Mouse (Mus musculus): ENCODE data around the gene Fam126a. TPM values are rescaled to one million over a fixed set of nuclear protein-coding genes. Genes with fewer than 3 reads are reported as not detected.

Fam126a gene
- total RNA-seq, 2 experiments from 2014 or later: 16.4 to 17.6 TPM

DNA sequence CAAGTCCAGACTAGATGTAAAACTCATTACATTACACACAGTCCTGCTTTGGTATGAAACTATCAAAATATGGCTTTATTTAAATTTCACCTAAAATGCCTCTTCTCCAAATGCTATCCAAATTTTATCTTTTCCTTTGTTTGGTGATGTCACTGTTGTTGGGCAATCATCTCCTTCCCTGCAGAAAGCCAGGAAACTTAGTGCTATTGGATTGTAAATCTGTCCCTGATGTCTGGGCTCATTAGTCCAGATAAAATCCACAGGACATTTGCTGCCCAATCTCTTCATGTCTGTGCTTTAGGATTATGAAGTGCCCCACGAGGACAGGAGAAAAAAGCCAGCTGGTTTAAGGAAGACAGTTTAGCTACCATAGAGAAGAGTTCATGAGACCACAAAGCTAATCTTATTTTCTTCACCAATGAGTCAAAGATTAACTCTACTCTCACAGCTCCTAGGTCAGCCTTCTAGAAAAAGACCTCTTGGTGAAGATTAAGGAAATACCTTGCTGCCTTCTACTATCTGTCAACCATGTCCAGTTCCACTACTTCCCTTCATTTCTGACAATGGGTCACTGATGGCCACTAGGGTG lies 31.3 kb downstream of the Fam126a start:
- DNase-seq (ENCODE audit: low spot score in 2 of 2): no peak
- intact Hi-C loops (cut with DNase I): no loop called here

DNA sequence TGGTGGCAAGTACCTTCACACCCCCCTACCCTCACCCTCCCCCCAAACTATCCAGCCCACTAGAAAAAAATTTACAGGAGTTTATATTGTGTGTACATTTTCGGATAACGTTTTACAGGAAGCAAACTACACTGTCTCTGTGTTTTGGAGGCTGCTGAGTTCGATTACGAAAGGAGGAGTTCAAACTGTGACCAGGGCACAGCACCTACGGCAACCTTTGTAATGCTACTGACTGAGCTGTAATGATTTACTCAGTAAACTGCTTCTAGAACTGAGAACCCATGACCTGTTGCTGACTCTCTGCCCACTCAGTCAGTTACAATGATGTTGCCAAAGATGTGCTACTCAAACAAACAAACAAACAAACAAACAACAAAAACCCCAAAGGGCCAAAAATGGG lies 34.5 kb downstream of the Fam126a start:
- DNase-seq (ENCODE audit: low spot score in 2 of 2): no peak
- intact Hi-C loops (cut with DNase I): no loop called here

DNA sequence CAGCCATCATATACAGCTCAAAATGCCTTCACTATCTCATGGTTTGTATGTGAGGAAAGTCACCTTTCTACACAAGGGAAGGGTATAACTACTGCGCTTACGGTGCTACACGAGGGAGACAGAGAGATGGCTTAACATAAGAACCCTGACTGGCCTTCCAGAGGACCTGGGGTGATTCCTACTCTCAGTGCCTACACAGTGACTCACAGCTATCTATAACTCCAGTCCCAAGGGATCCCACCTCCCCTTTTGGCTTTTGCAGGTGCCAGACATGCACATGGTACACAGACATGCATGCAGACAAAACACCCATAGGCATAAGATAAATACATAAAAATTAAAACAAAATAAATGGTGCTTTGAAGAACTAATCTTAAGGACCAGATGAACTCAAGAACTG lies 35.6 kb downstream of the Fam126a start:
- DNase-seq (ENCODE audit: low spot score in 2 of 2): no peak
- intact Hi-C loops (cut with DNase I): no loop called here

DNA sequence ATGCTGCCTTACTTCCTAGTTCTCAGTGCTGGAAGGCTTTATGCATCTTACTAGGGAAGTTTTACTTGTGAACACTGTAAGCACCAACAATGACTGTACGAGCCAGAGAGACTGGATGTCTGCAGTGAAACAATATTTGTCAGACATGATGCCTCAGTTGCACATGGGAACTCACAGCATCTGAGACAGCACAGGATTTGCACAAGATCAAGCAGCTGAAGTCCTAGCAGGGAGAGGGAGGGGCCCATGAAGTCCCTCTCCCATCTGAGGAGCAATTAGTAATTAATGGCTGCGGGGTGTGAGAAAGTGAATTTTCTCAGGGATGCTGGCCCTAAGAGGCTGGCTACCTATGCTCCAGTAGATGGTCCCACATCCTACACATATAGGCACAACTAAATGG lies 36.3 kb downstream of the Fam126a start:
- intact Hi-C loops (cut with DNase I): no loop called here
- DNase-seq (ENCODE audit: low spot score in 2 of 2): no peak

DNA sequence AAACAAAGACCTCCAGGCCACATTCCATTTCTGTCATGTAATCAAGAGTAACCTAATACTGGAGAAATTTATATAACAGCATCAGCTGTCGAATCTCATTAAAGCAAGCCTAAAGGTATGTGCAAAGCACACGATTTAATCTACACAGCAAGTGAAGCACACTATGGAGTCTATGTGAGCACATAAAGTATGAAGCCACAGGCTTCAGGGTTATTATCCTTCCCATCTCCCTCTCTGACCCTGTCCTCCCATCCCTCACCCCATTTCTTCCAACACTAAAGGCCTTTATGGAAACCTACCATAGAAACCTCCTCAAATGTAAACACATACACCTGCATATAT lies 37.0 kb downstream of the Fam126a start:
- intact Hi-C loops (cut with DNase I): no loop called here
- no peak for DNase-seq (ENCODE audit: low spot score in 2 of 2)

DNA sequence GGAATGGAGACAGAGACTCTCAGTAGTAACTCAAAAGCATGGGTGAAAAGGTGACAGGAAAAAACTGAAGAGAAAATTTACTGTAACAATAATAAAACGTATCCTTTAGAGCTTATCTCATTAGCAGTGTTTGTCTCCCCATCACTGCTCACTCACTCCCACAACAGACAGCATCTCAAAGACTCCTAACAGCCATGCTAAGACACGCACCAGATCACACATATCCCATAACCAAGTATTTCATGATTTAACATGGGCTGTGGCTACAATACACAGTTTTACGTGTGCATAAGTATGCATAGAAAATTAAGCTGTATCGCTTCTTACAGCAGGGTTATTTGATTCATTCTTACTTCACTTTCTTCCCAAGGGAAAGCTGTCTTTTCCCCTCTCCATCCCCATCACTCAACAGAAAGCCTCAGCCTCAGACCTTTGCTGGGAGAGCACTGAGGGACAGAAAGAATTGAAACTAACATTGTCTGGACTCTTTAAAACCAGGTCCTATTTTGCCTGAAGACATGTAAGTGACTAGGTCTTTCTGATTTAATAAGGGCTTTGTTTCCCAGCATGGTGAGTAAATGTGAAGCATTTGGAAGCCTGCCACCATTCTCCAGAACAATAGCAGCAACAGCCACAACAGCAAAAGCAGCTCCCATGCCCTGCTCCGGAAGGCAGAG lies 37.5 kb downstream of the Fam126a start:
- peak; percentile 9 to 25 for DNase-seq (ENCODE audit: low spot score in 2 of 2)
- intact Hi-C loops (cut with DNase I): no loop called here

DNA sequence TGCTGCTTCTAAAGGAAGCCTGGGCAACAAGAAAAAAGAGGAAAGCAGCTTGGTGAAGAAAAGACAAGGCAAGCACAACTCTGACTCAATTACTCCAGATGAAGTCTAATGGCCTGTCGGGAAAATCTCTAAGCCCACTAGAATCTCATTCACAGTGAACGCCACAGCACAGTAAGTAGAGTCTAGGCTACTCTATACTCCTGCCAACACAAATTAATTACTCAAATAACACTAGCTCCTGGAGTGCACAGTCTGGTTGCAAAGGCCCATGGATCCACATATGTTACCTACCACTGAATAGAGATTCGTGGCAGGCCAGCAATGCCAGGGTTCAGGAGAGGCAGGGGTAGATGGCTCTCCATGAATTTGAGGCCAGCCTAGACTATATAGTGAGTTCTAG lies 40.5 kb downstream of the Fam126a start:
- intact Hi-C loops (cut with DNase I): no loop called here

DNA sequence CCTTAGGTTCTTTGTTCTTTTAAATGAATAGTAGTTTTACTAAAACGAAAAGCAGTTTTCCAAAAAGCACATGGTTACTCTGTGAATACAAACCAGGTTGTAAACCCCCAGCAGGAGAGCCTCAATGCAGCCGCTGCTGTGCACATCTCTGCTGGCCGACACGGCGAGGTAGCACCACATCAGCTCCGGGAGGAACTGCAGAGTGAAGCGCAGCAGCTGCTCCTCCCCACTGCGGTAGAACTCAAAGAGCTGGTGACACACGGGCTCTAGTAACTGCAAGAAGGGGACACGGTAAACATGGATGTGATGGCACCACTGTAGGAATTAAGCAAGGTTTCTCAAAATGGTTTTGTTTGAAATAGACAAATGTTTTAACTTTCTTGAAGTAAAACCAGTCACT lies 42.7 kb downstream of the Fam126a start:
- DNase-seq (ENCODE audit: low spot score in 2 of 2): no peak
- intact Hi-C loops (cut with DNase I): no loop called here

More for the DNA sequence above, 40.5 kb downstream of the Fam126a start:
- DNase-seq (ENCODE audit: low spot score in 2 of 2): no peak

DNA sequence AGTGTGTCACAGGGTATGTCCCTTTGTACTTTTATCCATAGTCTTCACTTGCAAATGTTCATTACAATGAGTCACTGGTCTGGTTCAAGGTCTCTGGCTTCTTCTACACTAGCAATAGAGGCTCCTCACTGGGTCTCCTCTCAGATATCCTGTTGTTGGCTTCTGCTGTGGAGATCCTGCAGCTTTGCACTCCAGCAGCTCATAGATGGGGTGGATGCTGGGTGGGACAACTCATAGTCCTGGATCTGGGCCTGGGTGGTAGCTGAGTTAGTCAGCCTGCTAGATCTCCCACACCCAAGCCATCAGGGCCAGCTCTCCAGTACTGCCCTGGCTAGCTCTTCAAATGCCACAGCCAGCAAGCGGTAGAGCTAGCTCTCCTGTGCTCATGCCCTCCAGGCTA lies 48.4 kb downstream of the Fam126a start:
- DNase-seq (ENCODE audit: low spot score in 2 of 2): no peak
- intact Hi-C loops (cut with DNase I): no loop called here

DNA sequence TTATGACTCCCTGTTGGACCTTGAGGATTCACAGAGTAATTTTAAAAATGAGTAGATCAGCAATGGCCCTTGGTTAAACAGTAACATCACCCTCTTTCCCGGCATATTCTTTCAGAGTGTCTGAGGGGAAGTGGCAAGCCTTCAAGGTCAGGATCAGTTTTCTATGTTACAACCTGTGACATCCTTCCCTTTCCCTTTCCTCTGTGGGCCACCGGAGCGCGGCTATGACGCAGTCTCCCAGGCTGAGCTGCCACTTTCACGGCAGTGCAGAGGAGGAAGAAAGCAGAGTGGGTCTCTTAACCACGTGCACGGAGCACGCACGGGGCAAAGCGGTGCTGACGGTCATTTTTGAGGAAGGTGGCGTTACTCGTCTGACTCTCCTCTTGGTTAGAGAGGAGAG lies 52.0 kb downstream of the Fam126a start:
- no peak for DNase-seq (ENCODE audit: low spot score in 2 of 2)
- intact Hi-C loops (cut with DNase I): no loop called here

DNA sequence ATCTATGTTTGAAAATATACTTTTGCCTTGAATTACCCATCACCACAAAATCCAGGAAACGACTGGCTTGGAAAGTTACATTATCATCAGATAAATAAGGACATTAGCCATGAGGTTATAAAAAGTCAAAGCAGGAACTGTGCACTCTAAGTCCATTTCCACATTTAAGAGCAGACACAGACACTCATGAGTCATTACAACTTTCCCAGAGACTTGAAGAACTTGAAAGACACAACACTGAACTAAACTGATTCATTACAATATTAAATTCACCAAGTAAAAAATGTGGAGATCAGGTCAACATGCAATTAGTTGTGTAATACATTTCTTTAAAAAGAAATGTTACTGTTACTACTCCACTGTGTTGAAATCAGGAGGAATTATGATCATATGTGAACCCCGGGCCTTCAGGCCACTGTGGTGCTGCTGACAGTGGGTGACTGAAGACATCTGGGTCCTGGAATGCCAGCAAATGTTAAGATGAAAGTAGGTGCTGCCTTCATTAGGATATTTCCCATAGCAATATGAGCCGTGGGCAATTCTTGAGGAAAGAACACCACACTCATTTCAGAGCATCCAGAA lies 55.4 kb downstream of the Fam126a start:
- intact Hi-C loops (cut with DNase I): no loop called here
- DNase-seq (ENCODE audit: low spot score in 2 of 2): no peak

DNA sequence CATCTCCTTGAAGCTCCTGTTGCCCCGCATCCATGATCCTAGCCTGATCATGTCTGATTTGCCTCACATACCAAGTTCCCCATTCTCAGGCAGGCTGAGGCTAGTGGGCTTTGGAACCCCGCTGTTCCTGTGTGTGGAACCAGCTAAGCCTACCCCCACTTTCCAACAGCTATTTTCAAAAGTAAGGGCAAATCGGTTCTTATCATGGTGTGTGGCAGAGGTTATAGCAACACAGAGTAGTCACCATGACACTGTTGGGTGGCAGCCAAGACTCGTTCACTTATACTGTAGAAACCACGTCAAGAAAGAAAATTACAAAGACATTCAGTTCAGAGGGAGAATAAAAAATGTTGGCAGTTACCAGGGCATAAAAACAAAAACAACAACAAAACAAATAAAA lies 62.8 kb downstream of the Fam126a start:
- intact Hi-C loops (cut with DNase I): no loop called here
- DNase-seq (ENCODE audit: low spot score in 2 of 2): no peak

DNA sequence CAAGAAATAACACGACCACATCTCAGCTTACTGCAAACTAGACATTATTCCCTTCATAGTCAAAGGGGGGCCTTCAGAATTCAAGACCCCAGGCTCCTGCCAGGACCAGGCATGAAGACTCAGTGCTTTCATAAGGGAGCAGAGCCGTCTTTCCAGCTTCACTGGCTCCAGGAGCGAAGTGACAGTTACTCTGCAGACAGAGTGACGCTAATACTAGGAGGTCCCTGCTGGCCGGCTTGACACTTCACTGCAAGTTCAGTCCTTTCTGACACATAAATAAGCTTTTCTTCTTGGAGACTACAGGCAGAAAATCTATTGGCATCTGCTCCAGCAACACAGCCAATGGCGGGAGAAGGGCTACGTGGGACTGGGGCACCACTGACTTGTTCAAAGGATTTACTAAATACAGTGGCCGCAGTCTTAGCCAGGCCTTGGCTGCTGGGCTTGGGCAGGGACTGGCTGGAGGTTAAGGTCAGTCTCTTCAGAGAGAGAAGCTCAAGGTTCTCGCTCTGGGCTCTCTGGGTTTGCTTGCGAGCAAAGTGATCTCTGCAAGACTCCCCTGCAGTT lies 65.8 kb downstream of the Fam126a start:
- no peak for DNase-seq (ENCODE audit: low spot score in 2 of 2)
- intact Hi-C loops (cut with DNase I): no loop called here

DNA sequence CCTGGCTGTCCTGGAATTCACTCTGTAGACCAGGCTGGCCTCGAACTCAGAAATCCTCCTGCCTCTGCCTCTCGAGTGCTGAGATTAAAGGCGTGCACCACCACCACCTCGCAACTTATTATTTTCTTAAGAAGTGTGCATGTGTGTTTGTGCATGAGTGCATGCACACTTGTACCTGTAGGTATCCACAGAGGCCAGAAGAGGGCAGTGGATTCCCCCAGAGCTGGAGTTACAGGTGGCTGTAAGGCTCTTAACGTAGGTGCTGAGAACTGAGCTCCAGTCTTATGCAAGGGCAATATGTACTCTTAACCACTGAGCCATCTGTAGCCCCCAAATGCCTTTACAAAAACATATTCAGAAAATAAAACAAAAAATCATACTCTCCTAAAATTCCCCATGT lies 77.4 kb downstream of the Fam126a start:
- DNase-seq (ENCODE audit: low spot score in 2 of 2): no peak

DNA sequence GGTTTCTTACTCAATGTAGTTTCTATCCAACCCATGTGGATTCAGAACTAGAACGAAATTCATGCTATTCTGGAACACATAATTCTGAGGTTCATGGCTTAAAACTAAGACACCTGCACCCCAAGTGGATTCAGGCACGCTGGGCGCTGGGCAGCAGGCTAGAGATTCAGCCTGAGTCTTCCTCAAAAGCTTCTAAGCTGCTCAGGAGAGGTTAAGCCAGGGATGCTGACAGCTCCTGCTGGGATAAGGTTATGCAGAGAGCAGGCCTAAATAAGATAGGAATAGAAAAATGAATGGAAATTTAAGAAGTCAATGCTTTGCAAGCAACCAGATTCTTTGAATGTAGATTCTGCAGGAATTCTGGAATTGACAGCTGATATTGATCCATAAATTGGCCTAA lies 82.4 kb downstream of the Fam126a start:
- intact Hi-C loops (cut with DNase I): no loop called here
- no peak for DNase-seq (ENCODE audit: low spot score in 2 of 2)

More for the DNA sequence above, 77.4 kb downstream of the Fam126a start:
- intact Hi-C loops (cut with DNase I): no loop called here

DNA sequence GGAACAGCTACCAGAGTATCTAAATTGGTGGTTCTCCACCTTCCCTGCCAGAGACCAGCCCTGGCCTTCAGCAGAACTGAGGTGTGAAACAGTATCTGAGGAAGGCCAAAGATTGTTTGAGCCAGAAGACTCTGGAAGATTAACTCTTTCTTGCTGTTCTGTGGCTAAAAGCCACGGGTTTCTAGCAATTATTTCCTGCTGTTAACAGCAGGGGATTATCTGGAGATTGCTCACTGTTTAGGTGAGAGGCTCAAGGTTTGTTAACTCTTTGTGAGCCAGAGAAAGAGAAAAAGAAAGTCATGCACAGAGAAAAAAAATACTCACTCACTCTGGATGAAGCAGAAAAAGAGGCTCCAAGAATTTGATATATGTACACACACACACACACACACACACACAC lies 85.4 kb downstream of the Fam126a start:
- intact Hi-C loops (cut with DNase I): no loop called here
- no peak for DNase-seq (ENCODE audit: low spot score in 2 of 2)

DNA sequence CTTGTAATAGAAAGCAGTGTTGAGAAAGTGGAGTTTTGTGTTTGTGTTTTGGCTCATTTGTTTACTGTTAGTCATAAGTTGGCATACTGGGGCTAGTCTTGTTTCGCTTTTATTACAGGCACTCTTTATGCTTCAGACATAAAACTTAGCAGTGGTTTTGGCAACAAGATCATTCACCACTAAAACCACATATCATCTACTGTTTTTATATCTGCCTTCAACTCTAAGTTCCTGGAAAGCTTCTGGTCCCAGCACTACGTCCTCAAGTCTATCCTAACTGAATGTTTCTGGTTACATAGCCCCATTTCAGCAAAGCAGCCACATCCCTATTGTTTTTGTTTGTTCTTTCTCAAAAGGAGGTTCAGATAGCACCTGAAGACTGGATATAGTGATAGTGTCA lies 87.0 kb downstream of the Fam126a start:
- intact Hi-C loops (cut with DNase I): no loop called here
- DNase-seq (ENCODE audit: low spot score in 2 of 2): no peak

DNA sequence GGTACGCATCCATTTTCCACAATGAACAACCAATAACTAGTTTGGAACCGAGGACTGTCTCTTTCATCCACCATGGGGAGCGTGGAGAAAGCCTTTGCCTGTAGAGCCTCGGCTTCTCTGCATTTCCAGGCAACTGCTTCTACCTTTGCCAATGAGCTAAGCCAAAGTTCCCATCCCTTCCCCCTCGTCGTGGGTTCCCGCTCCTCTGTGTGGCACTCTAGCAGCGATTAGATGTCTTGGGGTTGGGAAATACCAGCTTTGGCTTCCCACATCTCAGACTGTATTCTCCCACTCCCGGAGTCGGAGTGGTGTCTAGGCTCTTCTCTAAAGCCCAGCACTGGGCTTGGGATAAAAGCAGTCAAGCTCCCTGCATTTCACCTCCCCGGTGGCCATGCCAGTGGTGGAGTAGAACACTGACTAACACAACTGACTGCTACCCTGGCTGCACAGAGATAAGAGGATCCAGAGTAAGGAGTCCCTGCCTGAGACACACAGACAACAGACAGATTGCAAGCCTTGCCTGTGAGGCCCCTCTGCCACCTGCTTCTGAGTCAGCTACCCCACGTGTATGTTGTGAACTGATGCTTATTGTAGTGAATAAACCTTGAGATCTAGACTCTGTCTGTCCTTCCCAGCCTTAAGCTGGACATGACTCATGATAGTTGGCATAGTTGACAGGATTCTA lies 106.9 kb downstream of the Fam126a start:
- intact Hi-C loops (cut with DNase I): no loop called here
- DNase-seq (ENCODE audit: low spot score in 2 of 2): no peak

DNA sequence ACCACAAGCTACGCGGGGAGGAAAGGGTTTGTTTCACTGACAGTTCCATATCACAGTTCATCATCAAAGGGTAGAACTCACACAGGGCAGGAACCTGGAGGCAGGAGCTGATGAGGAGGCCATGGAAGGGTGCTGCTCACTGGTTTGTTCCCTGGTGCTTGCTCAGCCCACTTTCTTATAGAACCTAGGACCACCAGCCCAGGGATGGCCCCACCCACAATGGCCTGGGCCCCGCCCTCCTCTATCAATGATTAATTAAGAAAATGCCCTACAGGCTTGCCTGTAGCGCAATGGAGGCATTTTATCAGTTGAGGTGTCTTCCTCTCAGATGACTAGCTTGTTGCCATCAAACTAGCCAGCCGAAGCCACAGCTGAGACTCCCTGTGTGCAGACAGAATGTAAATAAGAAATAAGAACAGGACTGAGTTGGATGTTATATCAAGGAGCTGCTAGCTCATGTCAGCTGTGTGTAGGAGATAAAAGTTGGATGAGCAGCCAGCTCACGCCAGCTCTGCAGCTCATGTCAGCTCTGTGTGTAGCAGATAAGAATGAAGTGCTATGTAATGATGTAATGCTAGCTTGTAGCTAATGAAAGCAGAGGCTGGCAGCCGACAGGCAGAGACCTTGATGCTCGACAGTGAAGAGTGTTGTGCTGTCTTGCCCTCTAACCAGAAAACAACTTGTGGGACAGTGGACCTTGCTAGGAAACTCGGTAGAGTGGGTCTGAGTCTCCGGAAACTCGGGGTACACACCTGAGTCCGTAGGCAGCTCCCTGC lies 107.8 kb downstream of the Fam126a start:
- no peak for DNase-seq (ENCODE audit: low spot score in 2 of 2)
- intact Hi-C loops (cut with DNase I): no loop called here

DNA sequence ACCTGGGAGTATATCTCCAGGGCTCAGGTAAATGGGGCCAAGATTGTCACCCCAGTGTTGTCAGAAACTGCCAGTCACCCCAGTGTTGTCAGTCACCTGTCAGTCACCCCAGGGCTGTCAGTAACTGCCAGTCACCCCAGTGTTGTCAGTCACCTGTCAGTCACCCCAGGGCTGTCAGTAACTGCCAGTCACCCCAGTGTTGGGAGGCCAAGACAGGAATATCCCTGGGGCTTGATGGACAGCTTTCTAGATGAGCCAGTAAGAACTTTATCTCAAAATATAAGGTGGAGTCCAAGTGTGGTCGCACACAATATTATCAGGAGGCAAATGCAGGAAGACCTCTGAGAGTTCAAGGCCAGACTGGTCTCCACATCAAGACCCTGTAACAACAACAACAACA lies 109.2 kb downstream of the Fam126a start:
- intact Hi-C loops (cut with DNase I): no loop called here

More for the DNA sequence above, 109.2 kb downstream of the Fam126a start:
- DNase-seq (ENCODE audit: low spot score in 2 of 2): no peak

Data from left cerebral cortex, postnatal 25 days (tissue).